Mouse (Mus musculus) heart, adult 9 months (tissue): ENCODE measurements around the gene Gli2.

ENCODE experiments used
- DNase-seq, 2 experiments: peaks; one replicate each; pipeline ENCODE4 v3.0.0; 2022; ENCODE audit warnings: low spot score in 2 of 2

The Gli2 gene

DNA sequence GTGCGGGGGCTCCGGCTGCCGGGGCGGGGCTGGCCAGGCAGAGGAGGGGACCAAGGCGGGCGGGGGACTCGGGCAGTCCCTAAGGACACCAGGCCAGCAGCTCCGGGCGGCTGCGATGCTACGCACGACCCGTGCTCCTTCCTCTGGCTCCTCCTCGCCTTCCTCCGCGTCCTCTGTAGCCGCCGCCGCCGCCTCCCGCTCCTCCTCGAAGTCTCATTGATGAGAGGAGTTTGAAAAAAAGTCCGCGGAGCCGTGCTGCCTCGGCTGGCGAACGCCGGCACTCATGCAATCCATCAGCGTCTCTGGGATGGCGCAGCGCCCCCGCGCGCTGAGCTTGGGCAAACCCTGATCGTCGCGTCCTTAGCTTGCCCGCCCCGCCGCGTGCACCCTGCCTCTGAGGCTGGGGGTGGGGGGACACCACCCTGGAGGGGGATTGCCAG is at the start of gene Gli2:
Gene Gli2 (minus strand): TSS at position 218 of the 440 bp plus-strand sequence.
- DNase-seq: peak; percentile 78 to 84

DNA sequence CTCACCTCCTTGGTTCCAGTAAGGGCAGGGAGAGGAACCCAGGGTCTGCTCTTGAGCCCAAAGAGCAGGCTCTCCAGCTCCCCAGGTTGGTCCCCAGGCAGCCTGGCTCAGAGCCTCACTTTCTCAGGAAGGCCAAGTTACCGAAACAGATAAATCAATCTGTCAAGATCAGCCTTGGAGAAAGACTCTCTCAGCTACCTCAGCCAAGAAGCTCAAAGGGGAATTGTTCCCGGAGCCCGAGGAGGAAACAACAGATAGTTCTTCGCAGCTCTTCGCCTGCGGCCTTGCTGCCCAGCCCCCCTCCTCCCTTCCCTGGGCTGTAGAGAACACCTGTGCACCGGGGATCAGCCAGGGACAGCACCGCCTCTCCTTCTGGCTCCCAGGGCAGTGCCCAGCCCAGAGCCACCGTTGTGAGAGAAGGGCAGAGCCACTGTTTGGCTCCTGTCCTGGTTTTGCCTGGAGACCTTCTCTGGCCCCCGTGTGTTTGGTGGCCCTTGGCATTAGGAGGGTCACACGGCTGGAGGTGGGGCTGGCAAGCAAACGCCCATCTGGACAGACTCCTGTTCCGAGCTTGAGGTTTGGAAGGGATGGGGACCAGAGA is 44.6 kb upstream of the Gli2 start:
- no peak for DNase-seq

DNA sequence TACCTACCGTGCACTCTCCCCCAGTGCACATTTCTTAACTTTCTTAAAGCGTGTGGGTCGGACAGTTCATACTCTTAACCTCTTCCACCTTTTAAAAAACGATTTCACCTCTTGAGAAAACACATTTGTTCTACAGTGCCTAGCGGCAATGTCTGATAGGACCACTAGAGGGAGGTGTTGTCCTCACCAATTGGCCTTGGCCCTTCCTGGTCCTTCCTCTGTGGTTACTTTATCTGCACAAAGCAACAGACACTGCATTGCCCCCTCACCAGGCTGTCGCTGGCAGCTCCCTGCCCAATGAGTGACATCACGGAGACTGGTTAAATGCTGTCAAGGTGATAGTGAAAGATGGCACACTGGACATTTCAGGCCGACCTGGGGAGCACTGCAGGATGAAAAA is 40.3 kb upstream of the Gli2 start:
- peak in 1 of 2 experiments; percentile 49 for DNase-seq

DNA sequence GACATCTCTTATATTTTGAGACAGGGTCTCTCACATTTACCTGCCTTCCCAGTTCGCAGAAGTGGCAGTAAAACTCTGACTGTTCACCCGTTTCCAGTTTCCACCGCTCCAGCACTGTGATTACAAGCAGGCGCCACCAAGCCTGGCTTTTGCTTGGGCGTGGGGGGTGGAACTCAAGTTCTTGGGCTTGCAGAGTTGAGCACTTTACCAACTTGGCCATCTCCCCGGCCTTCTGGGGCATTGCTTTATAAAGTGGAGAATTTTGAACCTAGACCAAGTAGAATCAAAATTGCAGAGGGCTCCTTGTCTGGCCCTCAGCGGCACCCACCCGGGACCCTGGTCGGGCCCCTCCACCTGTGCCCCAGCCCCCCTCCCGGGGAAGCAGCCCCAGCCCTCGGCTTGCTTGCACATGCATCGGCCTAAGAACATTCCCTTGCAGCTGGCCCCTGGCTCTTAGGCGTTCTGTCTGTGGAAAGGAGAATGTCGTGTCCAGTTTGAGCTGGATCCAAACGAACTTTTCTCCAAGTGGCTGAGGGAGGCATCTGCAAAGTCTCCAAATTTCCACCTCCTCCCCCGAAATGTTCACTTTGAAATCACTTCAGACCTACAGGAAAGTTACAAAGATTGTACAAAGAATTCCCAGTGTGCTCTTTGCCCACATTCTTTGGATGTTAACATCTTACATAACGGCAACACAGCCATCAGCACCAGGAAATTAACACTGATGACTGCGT is 36.6 kb upstream of the Gli2 start:
- no peak for DNase-seq

DNA sequence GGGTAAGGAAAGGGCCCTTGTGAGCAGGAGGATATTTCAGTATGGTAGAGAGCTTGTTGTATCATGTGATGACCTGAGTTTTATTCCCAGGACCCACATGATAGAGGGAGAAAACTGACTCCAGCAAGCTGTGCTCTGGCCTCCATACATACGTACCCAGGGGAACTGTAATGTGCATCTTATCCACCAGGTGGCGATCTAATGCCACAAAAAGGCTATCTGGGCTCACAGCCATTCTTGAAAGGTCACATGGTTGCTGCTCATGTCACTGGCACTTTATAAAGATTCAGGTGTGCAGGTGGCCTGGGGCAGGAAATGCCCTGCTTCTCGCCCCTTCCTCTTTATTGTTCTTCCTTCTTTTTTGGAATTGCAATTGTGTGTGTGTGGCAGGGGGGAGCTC is 34.1 kb upstream of the Gli2 start:
- DNase-seq: peak; percentile 56 to 76

DNA sequence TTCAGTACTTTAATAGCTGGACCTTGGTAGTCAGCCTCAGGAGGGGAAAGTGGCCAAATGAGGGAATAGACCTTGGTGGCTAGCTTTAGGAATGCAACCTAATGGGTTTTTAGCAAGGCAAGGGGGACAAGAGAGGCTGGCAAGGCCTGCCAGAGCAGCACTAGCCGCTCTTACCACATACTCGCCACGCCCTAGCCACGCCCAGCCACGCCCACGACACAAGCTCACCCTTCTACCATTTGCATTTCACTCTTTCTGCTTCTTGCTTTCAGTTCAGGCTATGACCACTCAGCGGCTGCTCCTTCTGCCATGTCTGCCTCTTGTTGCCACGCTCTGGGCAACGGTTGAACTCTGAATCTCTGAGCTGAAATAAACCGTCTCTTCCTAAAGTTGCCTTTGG is 32.4 kb upstream of the Gli2 start:
- DNase-seq: no peak

DNA sequence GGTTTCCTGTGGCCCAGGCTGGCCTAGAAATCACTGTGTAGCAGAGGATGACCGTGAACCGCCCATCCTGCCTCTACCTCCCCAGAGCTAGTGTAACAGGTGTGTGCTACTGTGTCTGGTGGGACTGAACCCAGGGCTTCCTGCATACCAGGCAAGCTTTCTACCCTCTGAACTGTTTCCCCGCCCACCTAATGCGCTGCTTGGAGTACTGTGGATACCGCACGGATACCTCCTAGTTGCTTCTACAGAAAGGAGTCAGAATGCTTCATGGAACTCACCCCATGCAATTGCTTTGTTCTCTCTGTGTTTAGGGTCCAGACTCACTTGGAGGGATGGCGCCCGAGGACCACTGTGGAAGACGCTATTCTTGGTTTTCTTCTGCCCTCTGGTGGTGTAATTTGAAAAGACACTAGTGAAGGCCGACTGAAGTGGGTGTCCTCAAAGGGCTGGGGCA is 30.1 kb upstream of the Gli2 start:
- DNase-seq: peak in 1 of 2 experiments; percentile 39

DNA sequence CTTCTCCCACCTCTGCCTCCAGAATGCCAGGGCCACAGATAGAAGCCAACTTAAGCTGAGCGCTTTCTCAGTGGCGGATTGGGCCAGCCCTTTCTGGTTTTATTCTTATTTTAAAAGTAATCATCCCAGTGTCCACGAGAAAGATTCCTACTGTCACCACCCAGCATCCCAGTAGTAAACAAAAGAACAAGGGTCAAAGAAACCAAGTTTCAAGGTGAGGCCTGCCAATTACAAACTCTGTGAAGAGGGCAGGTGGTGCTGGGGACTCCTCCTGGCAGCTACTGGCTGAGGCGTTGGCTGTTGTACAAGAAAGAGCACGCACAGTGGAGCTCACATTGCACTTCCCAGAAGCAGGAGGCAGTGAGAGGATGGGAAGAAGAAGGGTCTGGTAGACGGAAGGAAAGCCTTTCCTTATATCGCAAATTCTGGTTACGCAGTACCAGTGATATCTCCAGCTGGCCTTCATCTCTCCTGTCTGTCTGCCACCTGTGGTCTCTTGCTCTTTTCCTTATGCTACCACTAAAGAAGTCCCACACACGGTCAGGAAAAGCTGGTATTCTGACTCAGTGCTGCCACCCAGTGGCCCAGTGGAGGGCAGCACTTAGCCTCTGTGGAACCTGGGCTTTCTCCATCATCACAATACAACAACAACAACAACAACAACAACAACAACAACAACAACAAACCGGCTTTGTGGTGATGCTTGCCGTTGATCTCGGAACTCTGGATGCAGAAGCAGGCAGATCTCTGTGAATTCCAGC is 29.0 kb upstream of the Gli2 start:
- DNase-seq: peak; percentile 6 to 15

DNA sequence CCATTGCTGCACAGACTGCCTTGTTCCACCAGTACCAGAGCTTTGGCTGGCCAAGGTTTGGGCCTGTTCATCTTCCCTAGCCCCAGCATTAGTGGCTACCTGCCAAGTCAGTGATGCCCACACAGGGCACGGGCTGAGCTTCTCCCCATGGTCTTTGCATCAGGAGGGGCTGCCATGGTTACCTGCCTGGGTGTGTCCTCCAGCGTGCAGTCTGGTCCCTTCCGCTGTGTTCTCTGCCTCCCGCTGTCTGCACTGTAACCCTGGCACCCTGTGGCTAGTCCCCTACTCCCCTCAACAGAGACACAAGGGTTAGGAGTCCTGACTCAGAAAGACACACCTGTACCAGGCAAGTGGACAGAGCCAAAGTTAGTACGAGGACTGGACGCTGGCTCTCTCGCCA is 24.5 kb upstream of the Gli2 start:
- DNase-seq: no peak

DNA sequence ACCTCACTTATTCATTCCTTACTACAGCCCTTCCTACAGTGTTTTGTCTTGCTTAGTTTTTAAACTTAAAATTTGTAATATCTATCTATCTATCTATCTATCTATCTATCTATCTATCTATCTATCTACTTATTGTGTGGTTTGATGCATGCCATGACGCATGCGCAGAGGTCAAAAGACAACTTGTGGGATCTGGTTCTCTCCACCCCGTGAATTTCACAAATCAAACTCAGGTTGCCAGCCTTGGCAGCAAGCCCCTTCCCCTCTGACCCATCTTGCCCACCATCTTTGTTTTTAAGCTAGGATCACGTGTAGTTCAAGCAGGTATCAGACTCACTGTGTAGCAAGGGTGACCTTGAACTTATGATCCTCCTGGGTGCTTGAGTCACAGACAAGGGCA is 22.9 kb upstream of the Gli2 start:
- DNase-seq: no peak

DNA sequence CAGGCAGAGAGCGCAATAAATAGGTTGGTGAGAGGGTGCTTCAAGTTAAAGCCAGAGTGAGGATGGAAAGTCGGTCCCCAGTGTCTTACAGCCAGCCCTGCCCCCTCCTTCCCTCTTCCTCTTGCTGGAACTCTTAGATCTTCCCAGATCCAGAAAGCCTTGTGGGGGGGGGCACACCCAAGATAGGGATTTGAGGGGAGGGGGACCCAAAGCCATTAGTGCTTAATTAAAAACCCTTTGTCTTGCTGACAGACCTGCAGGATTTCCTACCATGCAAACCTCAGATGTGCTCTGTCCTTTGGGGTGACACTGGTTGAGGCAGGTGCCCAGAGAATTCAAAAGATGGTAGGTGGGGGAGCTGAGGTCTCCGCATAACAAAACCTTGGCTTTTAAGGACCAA is 22.5 kb upstream of the Gli2 start:
- no peak for DNase-seq

DNA sequence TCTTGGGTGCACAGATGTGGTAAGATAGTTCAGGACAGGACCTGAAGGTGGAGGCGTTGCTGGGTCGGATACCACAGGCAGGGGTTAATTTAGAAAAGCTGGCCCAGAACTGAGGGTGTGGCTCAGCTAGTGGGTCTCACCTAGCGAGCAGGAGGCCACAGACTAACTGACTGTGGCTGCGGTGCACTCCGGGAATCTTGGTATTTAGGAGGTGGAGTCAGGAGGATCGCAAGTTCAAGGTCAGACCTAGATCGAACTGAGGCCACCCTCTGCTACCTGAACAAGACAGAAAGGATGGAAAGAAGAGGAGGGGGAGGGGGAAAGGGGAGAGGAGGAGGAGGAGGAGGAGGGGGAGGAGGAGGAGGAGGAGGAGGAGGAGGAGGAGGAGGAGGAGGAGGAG is 22.1 kb upstream of the Gli2 start:
- no peak for DNase-seq

DNA sequence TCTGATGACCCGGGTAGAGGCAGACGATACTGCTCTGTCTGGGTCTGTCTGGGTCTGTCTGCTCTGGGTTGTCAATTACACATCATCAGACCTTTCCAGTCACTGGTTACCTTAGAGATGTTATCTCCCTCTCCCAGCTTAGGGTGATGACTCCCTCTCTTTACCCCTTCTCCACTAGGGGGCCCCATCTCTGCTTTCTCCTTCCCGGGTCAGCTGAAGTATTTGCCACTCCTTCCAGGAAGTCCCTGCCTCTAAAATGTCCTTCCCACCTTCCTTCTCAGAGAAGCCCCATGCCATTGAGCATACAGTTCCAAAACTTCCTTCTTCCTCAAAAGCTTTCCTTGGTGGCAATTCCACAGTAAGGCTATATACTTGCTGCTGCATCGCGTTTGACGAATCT is 21.5 kb upstream of the Gli2 start:
- no peak for DNase-seq

DNA sequence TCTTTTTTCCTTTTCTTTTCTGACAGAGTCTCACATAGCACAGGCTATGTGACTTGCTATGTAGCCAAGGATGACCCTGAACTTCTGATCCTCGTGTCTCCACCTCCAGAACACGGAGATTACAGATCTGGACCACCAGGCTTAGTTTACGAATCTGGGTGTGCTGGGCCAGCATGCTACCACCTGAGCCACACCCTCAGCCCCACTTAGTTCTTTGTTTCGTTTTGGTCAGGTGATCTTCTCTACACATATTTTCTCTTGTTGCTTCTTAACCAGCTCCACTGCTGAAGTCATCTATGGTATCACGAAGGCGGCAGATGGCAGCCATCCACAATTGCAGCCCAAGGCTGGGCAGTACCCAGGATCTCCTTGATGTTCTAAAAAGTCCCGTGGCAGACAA is 20.5 kb upstream of the Gli2 start:
- DNase-seq: no peak

DNA sequence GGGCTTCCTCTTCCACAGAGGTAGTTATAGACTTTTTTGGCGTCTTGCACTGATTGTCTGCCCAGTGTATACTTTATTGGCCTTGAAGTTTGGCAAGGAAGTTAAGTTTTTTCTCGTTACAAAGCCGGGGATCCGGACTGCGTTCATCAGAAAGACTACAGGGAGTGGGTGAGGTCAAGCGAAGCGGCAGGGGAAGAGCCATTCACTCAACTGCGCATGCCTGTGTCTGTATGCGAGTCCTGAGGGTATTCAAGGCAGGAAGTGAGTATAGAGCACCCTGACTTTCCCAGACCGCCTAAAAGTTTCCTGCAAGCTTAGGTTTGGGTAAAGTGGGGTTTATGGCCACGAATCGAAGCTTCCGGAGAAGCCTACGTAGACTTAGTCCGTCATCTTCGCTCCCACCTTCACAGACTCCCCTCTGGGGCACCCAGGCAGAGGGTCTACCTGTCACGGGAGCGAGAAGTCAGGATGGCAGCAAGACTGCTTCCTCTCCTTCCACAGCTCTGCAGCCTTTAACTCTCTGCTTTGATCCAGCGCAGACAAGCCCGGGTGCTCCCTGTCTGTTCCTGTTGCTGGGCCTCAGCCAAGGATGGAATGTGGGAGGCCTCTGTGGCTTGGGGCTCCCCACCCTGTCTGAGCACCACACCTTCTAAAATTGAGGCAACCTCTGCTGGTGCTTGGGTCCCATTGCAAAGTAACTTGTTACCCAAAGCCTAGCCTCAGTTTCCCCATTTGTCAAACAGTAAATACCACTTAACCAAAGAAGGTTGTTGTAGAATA is 11.7 kb upstream of the Gli2 start:
- peak in 1 of 2 experiments; percentile 34 for DNase-seq

DNA sequence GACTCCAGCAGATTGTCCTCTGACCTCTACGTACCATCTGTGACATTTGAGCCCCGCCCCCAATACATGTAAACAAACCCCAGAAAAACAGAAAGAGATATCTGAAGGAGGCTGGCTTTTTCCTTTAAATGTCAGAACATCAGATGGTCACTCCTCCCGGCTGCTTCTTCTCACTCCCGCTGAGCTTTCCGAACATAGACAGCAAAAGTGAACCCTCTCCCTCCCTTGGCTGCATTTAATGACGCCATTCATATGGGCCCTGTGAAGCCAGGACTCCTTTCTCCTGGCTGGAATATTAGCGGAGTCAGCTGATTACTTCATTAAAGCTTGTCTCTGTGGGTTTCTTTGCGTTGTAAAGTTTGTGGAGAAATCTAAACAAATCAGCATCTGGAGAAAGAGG is 3.1 kb upstream of the Gli2 start:
- DNase-seq: no peak

DNA sequence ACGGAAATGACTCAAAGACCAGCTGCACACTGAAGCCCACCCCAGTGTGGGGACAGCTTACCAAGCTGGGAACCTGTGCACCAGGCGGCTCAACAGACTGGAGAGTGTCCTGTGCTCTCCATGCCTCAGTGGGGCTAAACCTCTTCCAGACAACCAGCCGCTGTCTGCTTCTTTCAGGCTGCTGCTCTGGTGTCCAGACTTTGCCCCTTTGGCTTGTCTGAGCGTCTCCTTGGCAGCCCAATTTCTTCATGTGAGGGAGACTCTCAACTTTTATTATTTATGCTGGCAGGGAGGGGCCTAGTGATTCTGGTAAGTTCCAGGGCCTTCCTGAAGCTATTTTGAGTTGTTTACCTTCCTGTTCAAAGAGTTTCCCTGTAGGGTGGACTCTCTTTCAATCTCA is 2.4 kb upstream of the Gli2 start:
- DNase-seq: no peak

DNA sequence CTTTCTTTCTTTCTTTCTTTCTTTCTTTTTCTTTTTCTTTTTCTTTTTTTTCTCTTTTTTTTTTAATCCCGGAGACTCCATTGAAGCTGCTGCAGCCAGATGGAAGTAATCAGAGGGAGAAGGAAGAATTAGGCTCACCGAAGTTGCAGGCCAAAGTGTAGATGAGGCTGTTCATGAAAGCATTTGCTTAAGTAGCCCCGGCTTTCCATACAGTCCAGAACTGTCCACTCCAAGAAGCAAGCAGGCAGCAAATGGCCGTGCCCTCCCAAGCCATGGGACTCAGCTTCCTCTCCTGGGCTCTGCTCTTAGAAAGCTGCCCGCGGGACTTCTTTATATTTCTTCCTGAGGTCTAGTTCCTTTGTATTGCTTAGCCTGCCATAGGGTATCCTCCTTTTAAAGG is 1.0 kb upstream of the Gli2 start:
- DNase-seq: no peak

DNA sequence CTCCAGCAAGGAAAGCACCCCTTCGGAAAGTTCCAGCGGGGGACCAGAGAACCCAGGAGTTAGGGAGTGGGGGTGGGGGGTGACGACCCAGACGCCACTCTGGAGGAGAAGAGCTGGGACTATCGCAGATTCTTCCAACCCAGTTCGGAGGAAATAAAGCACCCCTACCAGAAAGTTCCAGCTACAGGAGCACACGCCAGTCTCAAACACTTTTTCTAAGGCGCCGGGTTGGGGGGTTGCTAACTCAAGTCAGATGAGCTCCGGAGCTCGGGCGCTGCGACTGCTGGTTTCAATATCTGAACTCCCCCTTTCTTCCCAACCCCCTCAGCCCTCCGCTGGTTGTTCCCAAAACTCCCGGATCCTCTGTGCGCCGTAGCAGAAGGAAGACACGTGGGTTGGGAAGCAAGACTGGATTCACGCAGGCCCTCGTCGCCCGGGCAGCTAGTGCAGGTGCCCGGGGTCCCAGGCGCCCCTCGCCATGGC is 494 bp upstream of the Gli2 start:
- peak in 1 of 2 experiments; percentile 20 for DNase-seq

DNA sequence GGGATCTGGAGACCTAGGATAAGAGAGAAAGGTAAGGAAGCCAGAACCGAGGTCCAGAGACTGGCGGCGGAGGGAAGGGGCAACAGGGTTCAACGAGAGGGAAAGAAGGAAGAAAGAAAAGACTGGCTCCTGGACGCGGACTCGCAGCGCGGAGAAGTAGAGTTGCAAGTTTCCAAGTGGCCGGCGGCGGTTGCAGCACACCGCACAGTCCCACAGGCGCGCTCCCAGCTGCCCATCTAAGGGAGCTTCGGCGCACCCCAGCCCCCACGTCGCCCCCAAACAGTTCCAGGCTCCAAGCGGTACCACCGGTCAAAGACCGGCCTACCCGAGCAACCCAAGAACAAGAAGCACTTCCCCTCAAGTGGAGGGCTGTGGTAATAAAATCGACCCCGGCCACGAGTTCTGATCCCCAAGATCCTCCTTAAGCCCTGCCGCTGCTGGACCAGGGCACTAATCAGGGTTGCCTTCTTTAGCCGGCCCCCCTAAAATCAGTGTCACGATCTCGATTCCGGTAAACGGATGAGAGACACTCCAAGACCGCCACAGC is 715 bp downstream of the Gli2 start:
- no peak for DNase-seq

DNA sequence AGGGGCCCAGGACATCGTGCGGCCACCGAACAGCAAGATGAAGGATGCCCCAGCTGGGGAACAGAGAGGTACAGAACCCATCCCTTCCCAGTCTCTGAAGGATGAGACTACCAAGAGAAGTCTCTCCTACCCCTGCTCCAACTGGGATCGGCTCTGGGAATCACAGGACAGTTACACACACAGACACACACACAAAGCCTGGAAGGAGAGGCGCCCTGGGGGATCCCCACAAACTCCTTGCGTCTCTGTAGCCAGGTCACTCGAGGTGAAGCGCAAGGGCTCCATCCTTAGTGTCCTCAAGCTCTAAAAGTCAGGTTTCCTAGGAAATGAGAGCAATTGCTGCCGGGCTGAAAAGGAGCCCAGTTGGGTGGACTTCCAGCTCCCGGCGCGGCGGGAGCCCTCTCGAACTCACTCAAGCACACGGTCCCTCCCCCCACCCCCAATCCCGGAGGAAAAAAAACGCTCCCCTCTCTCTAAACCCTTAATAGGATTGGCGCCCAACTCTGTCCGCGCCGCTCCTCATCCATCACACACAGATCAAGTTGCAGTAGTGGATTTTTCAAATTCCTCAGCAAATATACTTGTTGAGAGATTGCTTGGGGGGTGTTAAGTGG is 1.4 kb downstream of the Gli2 start:
- DNase-seq: no peak
